Mouse (Mus musculus) left cerebral cortex, postnatal 25 days (tissue): Measurements from ENCODE around the gene Vwa8. TPM values are rescaled to one million over a fixed set of nuclear protein-coding genes. Genes with fewer than 3 reads are reported as not detected.

Source experiments
- DNase-seq, 2 experiments: peaks; one replicate each; pipeline ENCODE4 v3.0.0; 2022; ENCODE audit warnings: low spot score in 2 of 2, mixed read lengths in 1 of 2
- intact Hi-C: fragments of 180-260 bp; cut with DNase I; formaldehyde crosslinking; loops from one replicate; pipeline ENCODE4 v1.15.1; 2025
- total RNA-seq, 2 experiments: library from RNA; stranded (reverse); gene quantifications; 2 replicates each; pipeline ENCODE4 v1.2.3; 2021

The Vwa8 gene
- total RNA-seq, 2 experiments from 2014 or later, result 24.5 to 29.2 TPM

DNA sequence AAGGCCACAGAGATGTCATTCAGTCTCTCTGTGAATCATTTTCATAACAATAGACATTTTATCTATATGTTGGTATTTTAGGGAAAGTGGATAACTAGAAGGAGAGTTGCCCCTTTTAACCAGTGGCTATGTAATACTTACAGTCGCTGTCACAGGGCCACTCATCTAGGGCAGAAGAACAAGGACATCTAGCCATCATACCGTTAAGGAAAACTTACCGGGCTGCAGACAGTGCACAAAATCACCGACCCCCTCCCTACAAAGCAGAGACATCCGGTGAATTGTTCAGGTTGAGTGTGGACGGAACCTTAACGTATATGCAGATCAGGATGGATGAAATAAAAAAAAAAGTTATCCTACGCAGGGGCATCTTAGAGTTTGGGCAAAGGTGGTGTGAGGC is 310.6 kb downstream of the Vwa8 start:
- DNase-seq, result no peak
- intact Hi-C loops, result no loop called here

DNA sequence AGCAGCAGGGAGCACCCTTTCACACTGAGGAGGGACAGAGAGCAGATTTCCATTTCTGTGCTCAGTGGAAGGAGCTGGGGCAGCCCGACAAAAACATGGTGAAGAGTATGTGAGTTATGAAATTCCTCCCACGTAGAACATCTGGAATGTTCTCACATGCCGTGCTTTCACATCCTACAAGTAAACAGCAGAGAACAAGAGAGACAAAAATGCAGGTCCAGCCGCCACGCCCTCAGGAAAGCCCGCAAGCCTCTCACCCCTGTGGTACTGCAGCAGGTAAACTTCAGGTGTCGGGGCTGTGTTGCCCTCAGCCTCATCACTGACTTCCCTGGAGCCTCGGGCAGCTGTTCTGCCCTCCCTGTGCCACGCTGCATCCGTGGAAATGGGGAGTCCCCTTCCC is 311.6 kb downstream of the Vwa8 start:
- no peak for DNase-seq
- intact Hi-C loops, result no loop called here

DNA sequence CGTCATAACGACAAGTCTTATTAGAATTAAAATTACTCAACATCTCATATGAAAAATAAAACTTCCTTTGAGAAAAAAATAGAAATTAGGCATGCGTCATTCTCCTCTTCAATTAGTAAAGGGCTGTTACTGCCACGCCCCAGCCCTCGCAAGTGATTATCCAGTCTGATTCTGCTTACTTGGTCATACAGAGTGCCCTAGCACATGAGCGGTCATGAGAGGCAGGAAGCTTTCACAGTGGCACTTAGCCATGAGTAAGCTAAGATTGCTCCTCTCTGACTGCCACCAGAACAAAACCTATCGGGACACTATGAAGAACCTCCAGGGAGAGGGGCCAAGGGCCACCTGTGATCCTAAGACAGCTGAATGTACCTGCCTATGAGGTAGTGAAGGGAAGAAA is 312.1 kb downstream of the Vwa8 start:
- intact Hi-C loops, result no loop called here
- DNase-seq, result no peak

DNA sequence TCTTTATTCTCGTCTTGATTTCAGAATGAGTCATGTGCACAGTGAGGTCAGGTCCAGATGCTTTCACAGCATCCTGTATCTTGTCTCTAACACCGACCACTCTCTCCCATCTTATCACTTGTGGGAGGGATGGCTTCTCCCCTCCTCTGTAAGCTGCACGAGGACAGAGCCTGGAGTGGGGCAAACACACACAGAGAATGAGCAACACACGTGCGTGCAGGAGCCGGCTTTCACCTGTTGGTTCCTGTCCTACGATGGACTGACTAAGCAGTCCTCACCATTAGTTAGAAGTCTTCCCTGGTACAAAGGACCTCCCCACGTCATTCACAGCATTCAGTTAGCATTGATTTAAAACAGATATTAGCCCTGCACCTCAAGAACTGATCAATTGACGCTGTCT is 312.9 kb downstream of the Vwa8 start:
- intact Hi-C loops, result no loop called here

DNA sequence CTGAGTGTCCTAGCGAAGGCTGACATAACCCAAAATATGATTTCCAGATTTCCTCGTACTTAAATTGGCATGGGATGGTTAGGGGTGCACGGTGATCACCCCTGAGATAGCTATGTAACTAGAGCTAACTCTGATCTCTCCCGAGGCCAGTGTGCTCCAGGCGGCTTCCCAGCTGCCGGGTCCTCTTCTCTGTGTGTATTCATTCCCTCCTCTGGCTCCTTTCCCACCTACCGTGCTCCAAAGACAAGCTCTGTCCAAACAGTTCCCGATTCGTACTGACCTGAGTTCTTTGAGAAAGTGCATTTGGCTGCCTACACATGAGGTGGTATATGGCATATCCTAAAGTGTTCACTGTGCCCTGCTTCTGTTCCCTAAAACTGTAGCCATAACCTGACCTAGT is 313.8 kb downstream of the Vwa8 start:
- intact Hi-C loops, result no loop called here
- no peak for DNase-seq

More for the DNA sequence above, 312.9 kb downstream of the Vwa8 start:
- no peak for DNase-seq

DNA sequence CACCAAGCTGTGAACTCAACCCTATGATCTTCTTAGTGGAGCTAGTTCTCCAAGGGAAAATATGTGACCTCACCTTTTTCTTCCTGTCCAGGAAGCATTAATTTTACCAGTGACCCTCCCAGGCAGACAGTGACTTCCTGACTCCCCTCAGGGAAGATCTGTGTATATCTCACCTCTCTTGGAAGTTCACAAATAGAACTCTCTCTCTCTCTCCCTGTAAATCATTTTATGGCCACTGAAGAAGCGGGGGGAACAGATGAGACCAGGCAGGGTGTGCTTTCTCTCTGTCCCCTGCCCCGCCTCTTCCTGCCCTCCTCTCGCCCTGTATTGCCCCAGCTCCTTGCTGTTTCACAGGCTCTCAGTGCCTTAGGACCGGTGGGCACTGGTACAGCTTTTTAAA is 315.5 kb downstream of the Vwa8 start:
- intact Hi-C loops, result no loop called here
- DNase-seq, result no peak

DNA sequence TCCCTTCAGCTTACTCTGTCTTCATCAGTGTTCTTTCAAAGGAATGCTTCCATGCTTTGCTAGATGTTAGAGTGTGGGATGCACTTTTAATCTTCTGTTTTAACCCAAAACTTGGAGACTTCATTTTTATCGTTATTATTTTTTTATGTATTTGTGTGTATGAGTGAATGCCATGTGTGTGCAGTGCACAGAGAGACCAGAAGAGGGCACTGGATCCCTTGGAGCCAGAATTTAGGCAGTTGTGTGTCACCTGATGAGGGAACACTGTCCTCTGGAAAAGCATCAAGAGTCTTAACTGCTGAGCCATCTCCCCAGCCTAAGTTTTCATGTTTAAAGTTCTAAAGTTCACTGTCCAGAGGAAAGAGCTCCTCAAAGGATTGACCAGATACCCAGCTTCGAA is 316.1 kb downstream of the Vwa8 start:
- intact Hi-C loops, result no loop called here

DNA sequence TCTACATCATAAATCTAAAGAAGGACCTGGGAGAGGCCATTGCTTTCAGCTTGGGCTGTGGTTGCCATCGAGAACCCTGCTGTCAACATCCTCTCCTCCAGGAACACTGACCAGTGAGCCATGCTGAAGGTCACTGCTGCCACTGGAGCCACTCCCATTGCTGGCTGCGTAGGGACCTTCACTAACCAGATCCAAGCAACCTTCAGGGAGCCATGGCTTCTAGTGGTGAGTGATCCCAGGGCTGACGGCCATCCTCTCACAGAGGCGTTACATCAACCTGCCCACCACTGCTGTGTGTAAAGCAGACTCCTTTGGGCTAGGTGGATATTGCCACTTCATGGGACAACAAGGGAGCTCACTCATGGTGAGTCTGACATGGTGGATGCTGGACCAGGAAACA is 325.7 kb downstream of the Vwa8 start:
- intact Hi-C loops, result no loop called here
- no peak for DNase-seq

More for the DNA sequence above, 316.1 kb downstream of the Vwa8 start:
- DNase-seq, result no peak

DNA sequence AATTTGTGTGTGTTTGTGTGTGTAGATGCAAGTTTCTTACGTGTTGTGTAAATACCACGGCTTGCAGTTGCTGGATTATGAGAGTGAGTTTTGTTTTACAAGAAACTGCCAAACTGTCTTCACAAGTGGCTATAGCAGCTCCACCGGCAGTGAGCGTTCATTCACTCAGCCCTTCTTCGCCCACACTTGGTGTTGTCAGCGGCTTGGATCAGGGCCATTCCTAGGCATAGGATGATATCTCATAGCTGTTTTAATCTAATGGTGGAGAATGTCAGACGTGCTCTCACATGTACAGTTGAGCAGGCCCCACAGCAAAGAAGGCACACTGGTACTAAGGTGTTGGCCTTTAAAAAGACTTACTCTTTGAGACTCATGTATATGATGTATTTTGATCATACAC is 328.9 kb downstream of the Vwa8 start:
- intact Hi-C loops, result no loop called here
- DNase-seq, result peak; percentile 47 to 78

DNA sequence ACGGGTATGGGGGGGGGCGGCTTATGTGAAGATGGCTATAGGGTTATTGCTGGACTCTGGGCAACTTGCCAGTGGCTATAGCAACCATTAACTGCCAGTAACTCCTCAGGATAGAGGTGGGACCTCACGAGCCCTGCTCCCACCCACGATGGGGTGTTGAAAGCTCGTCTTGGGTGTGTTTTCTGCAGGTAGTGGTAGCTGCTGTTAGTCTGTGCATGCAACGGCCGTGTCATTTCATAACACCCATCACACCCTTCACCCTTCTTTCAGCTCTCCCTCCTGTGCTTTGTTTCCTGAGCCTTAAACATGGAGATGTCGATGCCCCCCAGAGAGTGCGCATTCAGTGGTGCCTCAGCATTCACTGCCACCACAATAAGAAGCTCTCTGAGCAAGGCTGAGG is 329.4 kb downstream of the Vwa8 start:
- intact Hi-C loops, result no loop called here
- no peak for DNase-seq

DNA sequence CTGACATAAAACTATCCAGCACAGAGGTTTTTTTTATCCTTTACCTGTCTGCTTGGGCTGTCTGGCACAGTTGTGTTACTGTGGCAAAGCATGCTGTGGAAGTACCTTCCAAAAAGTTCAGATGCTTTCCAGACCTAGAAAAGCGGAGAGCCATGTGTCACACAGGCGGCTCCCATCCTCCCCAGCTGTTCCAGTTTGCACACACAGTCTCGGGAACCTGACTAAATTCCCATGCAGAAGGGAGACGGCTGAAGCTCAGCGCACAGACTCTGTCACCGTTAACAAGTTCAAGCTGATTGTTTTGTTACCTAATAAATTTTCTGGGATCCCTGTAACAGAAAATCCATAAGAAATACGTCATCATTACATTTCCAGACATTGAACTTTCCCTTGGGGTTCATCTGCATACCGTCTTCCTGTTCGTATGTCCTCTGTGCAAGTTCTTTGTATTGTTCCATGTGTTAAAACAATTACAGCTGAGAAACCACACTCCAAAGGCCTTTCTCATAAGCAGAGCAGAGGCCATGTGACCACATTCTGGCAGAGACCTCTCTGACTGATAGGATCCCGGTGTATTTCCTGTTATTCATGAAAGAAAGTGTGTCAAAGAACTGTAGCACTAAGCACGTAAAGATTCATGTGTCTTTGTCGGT is 331.4 kb downstream of the Vwa8 start:
- peak in 1 of 2 experiments; percentile 33 for DNase-seq
- intact Hi-C loops, result no loop called here

DNA sequence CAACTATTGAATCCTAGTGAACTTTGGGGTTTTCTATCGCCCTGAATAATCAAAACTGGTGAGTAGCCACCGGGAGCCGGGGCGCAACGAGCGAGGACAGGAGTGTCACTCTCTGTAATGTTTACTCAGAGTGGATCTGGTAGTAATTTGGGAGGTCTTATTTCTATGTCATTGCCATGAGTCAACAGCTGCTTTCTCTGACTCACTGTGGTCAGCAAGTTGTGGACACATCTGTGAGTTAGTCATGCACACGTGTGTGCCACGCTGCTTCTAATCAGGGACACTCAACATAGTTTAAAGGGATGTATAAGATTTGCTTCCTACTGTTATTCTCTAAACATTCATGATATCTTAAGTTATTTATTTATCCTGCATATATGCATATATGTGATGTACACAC is 332.9 kb downstream of the Vwa8 start:
- no peak for DNase-seq
- intact Hi-C loops, result no loop called here

DNA sequence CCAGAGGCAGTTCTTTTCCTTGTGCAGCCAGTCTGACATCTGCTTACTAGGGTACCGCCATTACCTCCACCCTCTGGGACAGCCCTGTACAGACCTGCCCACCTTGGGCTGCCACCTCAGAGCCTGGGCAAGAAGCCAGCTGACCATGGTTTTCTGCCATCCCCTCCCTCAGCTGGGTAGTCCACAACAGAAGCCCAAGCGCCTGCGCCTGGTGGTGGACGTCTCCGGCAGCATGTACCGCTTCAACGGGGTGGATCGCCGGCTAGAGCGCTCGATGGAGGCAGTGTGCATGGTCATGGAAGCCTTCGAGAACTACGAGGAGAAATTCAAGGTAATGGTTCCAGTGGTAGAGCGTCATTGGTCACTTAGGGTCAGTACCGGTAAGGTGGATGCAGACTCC is 333.9 kb downstream of the Vwa8 start:
- DNase-seq, result no peak
- intact Hi-C loops, result no loop called here

DNA sequence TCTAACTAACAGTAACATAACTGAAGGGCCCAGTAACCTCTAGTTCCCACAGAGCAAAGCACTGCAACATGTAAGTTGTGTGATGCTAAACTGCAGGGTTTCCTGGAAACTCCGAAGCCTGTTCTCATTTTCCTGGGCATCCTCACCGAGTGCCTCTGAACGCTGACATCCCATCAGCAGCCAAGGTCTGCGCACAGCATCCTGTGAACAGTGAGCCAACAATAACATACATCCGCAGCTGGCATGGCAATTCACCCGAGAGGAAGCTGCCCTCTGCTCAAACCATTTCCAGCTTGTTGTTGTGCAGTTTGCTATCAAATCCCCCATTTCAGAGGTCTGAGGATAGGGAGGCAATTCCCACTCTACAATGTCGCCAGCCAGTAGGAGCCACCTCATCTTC is 334.4 kb downstream of the Vwa8 start:
- DNase-seq, result no peak

DNA sequence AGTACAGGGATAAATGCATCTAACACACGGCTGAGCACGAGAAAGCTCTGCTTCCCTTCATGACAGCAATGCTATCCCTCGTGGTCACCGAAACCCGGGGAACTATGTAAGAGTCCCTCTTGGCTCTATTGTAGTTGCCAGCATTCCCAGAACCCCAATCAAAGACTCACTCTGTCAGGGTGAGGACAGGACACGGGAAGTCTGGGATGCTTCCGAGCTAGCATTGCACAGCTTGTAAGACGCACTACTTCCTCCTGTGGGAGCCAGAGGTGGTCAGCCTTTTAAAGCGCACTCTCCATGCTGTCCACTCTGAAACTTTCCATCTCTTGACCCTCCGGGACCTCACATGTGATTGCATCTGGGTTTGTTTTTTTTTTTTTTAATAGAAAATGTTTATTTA is 335.2 kb downstream of the Vwa8 start:
- DNase-seq, result no peak
- intact Hi-C loops, result no loop called here

More for the DNA sequence above, 334.4 kb downstream of the Vwa8 start:
- intact Hi-C loops, result no loop called here

DNA sequence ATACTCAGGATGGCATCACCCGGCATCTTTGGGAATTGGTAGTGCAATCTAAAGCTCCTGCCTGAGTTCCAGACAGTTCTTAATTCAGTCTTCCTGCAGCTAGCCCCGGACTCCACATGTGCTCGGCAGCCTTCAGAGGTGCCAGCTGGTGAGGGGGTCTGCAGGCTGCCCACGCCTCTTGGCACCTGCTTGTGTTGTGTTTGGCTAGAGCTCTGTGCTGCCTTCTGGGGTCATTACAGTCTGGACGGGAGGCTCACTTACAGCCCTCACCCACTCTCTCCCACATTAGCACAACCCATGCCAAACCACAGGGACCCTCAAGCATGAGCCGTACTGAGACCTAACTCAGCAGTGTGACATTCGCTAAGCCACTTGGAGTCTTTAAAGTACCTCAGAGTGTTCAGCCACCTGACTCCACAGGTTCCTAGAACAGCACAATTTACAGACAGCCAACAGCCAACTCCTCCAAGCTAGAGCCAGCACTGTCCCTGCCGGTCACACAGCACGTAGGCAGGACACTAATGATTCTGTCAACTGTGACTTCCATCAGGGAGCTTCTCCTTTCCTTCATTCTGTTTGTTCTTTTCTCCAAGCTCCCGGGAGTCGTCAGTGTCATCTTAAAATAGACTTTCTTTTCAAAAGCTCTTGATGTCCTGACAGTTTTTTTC is 336.3 kb downstream of the Vwa8 start:
- intact Hi-C loops, result no loop called here
- DNase-seq, result no peak

DNA sequence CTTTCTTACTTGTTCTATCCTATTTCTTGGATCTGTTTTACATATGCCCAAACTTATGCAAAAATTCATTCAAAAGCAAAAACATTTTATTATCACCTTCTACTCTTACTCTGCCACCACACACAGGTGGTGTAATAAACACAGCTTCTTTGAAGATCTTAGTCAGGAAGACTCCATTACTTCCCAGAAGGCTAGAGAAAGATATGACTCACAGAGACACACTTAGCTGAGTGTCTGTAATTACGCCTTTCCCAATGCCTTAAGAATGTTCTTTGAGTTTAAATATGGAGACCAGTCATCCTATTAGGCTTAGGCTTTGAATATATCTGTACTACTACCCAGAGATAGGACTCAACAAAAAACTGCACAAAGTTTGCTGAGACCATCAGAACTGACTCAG is 338.1 kb downstream of the Vwa8 start:
- peak in 1 of 2 experiments; percentile 54 for DNase-seq
- intact Hi-C loops, result no loop called here

DNA sequence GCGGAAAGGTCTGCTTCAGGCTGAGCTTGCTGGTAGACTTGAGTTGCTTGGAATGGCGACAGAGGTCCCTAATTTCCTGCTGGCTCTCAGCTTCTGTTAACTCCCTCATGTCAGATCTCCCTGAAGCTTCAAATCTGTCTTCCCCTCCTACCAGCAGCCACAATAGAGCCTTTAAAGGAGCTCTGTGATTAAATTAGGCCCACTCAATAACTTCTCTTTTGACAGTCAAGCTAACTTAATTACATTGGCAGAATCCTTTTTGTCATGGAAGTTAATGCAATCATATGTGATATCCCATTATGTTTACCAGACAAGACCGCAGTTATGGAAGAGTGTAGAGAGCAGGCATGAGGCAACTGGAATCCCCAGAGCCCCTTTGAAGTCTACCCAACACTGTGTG is 347.9 kb downstream of the Vwa8 start:
- DNase-seq, result no peak
- intact Hi-C loops, result no loop called here

DNA sequence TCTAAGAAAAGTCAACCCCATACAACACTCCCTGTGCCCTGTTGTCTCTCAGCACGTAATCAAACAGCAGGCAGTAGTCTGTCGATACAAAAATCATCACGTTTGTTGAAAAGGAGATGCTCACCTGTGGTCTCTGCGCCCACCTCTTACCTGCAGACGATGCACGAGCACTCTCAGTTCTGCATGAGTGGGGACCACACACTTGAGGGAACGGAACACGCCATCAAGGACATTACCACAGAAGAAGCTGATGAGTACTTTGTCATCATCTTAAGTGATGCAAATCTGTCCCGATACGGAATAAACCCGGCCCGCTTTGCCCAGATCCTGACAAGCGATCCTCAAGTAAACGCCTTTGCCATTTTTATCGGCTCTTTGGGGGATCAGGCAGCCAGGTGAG is 349.2 kb downstream of the Vwa8 start:
- DNase-seq, result no peak
- intact Hi-C loops, result no loop called here

DNA sequence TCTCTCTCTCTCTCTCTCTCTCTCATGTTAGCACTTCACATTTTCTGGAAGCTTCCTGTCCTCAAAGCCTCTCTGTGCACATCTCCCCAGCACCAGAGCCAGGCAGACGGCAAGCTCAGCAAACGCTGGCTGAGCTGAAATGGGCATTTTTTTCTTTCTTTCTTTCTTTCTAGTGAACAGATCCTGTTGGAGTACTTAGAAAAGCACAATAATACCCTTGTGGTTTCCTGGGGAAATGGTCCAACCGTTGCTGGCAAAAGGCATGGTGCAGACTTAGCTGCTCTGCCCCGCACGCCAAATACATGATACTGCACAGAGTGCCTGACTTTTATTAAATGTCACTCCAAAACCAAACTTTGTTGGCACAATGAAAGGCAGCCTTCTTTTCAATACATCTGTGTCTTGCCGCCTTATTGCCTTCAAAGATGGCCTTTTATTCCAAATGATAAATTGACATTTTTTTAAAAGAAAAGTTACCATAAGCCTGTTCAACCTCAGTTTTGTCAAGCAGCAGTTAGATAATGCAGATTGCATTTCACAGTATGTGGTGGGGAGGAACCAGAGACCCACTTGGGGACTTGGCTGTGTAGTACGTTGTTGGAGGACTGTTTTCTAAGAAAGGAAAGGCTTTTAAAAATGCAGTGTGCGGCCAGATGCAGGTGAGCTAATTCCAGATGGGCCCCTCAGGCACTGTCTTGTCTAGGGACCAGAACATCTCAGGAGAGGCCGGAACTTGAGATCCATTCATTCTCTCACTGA is 351.5 kb downstream of the Vwa8 start:
- intact Hi-C loops, result no loop called here
- DNase-seq, result peak in 1 of 2 experiments; percentile 47

DNA sequence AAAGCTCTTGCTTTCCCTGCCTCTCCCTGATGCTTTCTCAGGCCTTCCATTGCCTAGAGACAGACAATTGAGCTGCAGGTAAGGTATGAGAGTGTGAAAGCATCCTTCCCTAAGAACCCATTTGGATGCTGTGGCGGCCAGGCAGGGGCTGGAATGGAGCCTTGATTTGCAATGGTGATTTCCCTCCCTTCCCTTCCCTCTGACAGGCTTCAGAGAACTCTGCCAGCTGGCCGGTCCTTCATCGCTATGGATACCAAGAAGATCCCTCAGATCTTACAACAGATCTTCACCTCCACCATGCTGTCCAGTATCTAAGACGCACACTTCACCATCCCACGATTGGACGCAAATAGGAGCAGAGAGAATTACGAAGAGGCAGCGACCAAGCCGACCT is 352.0 kb downstream of the Vwa8 start:
- DNase-seq, result peak in 1 of 2 experiments; percentile 37
- intact Hi-C loops, result no loop called here
